In genomic region chr5:135916051-135916565, GRCm38 (mm10) we compare ENCODE assay signal across 22 mouse cellular contexts. TPM values are rescaled to one million over a fixed set of nuclear protein-coding genes. Genes with fewer than 3 reads are reported as not detected.
DNase-seq lines count a peak whose midpoint lies in the region; ATAC-seq and TF ChIP-seq lines count a peak whose summit lies in the region.
"Had no signal": no experiment of that assay in that cellular context is flagged by ENCODE, and none has a peak within 500 bp of the region (broad histone marks: within the 10 kb centered on the region; RNA-seq: fewer than 3 reads in every experiment).

No protein-coding gene starts in this region.

- no peak for DNase-seq in heart, adult 18-20 months
- DNase-seq in liver, adult 2 months (ENCODE audit: extremely low read depth, low read depth, low spot score), result no peak
- DNase-seq in Muller cell, postnatal 12 days (ENCODE audit: inconsistent ontology term), result peak; percentile 39
- DNase-seq in spleen, postnatal 10 days (ENCODE audit: low spot score in 2 of 2), result no peak
- no peak for DNase-seq in cerebellum, adult 11-12 months
- DNase-seq: embryo, embryonic 11 days; gastrocnemius, postnatal 36 days; kidney, postnatal 14 days; layer of hippocampus, adult 9-11 months; lung, adult 2 months; midbrain, embryonic 14.5 days; retina, postnatal 1 day had no signal

- no peak overlapping the region for H3K4me3 ChIP-seq in heart, embryonic 13.5 days
- H3K4me3 ChIP-seq in liver, adult 2 months (ENCODE audit: insufficient read depth, low read depth, low read length), result no peak overlapping the region
- no peak overlapping the region for H3K4me3 ChIP-seq in liver, embryonic 12.5 days
- H3K4me3 ChIP-seq in intestine, embryonic 15.5 days (replicated peaks), result no peak overlapping the region
- H3K4me3 ChIP-seq: embryonic facial prominence, embryonic 15.5 days; forebrain, embryonic 10.5 days; hindbrain, embryonic 12.5 days; limb, embryonic 12.5 days had no signal

- no peak for TF ChIP-seq CTCF in liver, adult 2 months (IDR thresholded peaks at IDR 0.05; ENCODE audit: low read depth, low read length)

- no peaks in the 10 kb centered on the region for H3K27me3 ChIP-seq in heart, embryonic 13.5 days (replicated peaks)
- no peaks in the 10 kb centered on the region for H3K27me3 ChIP-seq in liver, adult 2 months (ENCODE audit: control insufficient read depth, insufficient read depth, low read length)
- no peaks in the 10 kb centered on the region for H3K27me3 ChIP-seq in liver, embryonic 12.5 days (replicated peaks)
- no peaks in the 10 kb centered on the region for H3K27me3 ChIP-seq in intestine, embryonic 15.5 days (replicated peaks)
- H3K27me3 ChIP-seq: embryonic facial prominence, embryonic 15.5 days; hindbrain, embryonic 12.5 days; limb, embryonic 12.5 days had no signal

- ATAC-seq in heart, embryonic 13.5 days (ENCODE audit: extremely low read depth, insufficient number of reproducible peaks, low FRiP score, low TSS enrichment), result no peak
- no peak for ATAC-seq in liver, embryonic 12.5 days
- peak; percentile 63 for ATAC-seq in intestine, embryonic 15.5 days

- peaks cover 63% of the 10 kb centered on the region for H3K4me1 ChIP-seq in heart, embryonic 13.5 days
- peaks cover 29% of the 10 kb centered on the region for H3K4me1 ChIP-seq in liver, adult 2 months (ENCODE audit: control insufficient read depth, insufficient read depth, low read length)
- H3K4me1 ChIP-seq in liver, embryonic 12.5 days, result peaks cover 41% of the 10 kb centered on the region
- H3K4me1 ChIP-seq in intestine, embryonic 15.5 days (replicated peaks), result 0 out of 2 replicates have a peak, but pooled peaks cover 6% of the 10 kb centered on the region
- H3K4me1 ChIP-seq: hindbrain, embryonic 12.5 days; limb, embryonic 12.5 days had no signal

- no peak for TF ChIP-seq POLR2A in liver, adult 2 months (IDR thresholded peaks at IDR 0.05; ENCODE audit: extremely low read depth, insufficient read depth, low read length)

- peaks cover 27% of the 10 kb centered on the region; the same call in 1 of the 2 replicates for H3K79me2 ChIP-seq in liver, adult 2 months (ENCODE audit: control insufficient read depth, insufficient read depth, low read length)

- H3K27ac ChIP-seq in heart, embryonic 13.5 days (replicated peaks), result peak overlapping the region; percentile 98
- H3K27ac ChIP-seq in liver, adult 2 months (replicated peaks; ENCODE audit: insufficient read depth, low read depth, low read length), result peak overlapping the region; percentile 47
- no peak overlapping the region for H3K27ac ChIP-seq in liver, embryonic 12.5 days
- H3K27ac ChIP-seq in intestine, embryonic 15.5 days, result 0 out of 2 replicates have a peak overlapping the region, but pooled peaks have one; percentile 20
- H3K27ac ChIP-seq: embryonic facial prominence, embryonic 15.5 days; forebrain, embryonic 10.5 days; hindbrain, embryonic 12.5 days; limb, embryonic 12.5 days; macrophage had no signal

- H3K36me3 ChIP-seq in heart, embryonic 13.5 days, result peaks cover 83% of the 10 kb centered on the region
- peaks cover under 1% of the 10 kb centered on the region; the same call in 1 of the 2 replicates for H3K36me3 ChIP-seq in liver, adult 2 months (ENCODE audit: control insufficient read depth, insufficient read depth, low read length)
- peaks cover 96% of the 10 kb centered on the region for H3K36me3 ChIP-seq in liver, embryonic 12.5 days
- H3K36me3 ChIP-seq in intestine, embryonic 15.5 days, result peaks cover 31% of the 10 kb centered on the region

- H3K9me3 ChIP-seq in heart, embryonic 13.5 days, result no peaks in the 10 kb centered on the region
- no peaks in the 10 kb centered on the region for H3K9me3 ChIP-seq in liver, embryonic 12.5 days (replicated peaks)
- no peaks in the 10 kb centered on the region for H3K9me3 ChIP-seq in intestine, embryonic 15.5 days
- H3K9me3 ChIP-seq: embryonic facial prominence, embryonic 15.5 days; hindbrain, embryonic 12.5 days; limb, embryonic 12.5 days had no signal

- peak overlapping the region; percentile 40; the same call in 1 of the 2 replicates for H3K9ac ChIP-seq in heart, embryonic 13.5 days
- H3K9ac ChIP-seq in liver, adult 2 months (ENCODE audit: low read depth, low read length), result no peak overlapping the region
- no peak overlapping the region; the same call in 1 of the 2 replicates for H3K9ac ChIP-seq in liver, embryonic 12.5 days
- H3K9ac ChIP-seq in intestine, embryonic 15.5 days, result no peak overlapping the region
- H3K9ac ChIP-seq: embryonic facial prominence, embryonic 15.5 days; hindbrain, embryonic 12.5 days; limb, embryonic 12.5 days had no signal

- 63% methylated on average over 6 of the region's 6 CpGs for WGBS in heart, embryonic 13.5 days
- 46% methylated on average over 6 of the region's 6 CpGs for WGBS in liver, adult 2 months
- WGBS in liver, embryonic 12.5 days (ENCODE audit: insufficient replicate concordance), result 79% methylated on average over 6 of the region's 6 CpGs
- WGBS in intestine, embryonic 15.5 days, result 52% methylated on average over 6 of the region's 6 CpGs

- H3K4me2 ChIP-seq in heart, embryonic 13.5 days, result no peak overlapping the region
- no peak overlapping the region for H3K4me2 ChIP-seq in liver, embryonic 12.5 days
- no peak overlapping the region for H3K4me2 ChIP-seq in intestine, embryonic 15.5 days (replicated peaks)
- H3K4me2 ChIP-seq: embryonic facial prominence, embryonic 15.5 days; hindbrain, embryonic 12.5 days; limb, embryonic 12.5 days had no signal

RNA-seq across cellular contexts. Expression of gene Ywhag, which starts 18.3 kb away (rescaled TPM):
- polyA plus RNA-seq in heart, embryonic 13.5 days (2015; fragmentation: Nextera tagmentation; extraction: Ambion mirVana), result 157 and 163 TPM in 2 replicates
- total RNA-seq in heart, adult 18-20 months (2021), result 100 to 1,000 TPM; 285 to 287 TPM
- total RNA-seq in liver, adult 2 months (2014; rRNA removed), result 23.0 and 30.9 TPM in 2 replicates
- polyA plus RNA-seq in liver, adult 2 months (2012; rRNA removed), result 42.4 and 50.4 TPM in 2 replicates
- 121 and 128 TPM in 2 replicates for polyA plus RNA-seq in liver, embryonic 12.5 days (2016; fragmentation: Nextera tagmentation; extraction: Ambion mirVana)
- 151 and 154 TPM in 2 replicates for polyA plus RNA-seq in intestine, embryonic 15.5 days (2015; fragmentation: Nextera tagmentation; extraction: Ambion mirVana)

RNA-seq across cellular contexts. Expression of gene Hspb1, which starts 28.4 kb away (rescaled TPM):
- polyA plus RNA-seq in heart, embryonic 13.5 days (2015; fragmentation: Nextera tagmentation; extraction: Ambion mirVana), result 863 and 944 TPM in 2 replicates
- total RNA-seq in heart, adult 18-20 months (2021), result 100 to 1,000 TPM; 501 to 698 TPM
- total RNA-seq in liver, adult 2 months (2014; rRNA removed), result 18.9 and 19.5 TPM in 2 replicates
- 10.9 and 24.3 TPM in 2 replicates for polyA plus RNA-seq in liver, adult 2 months (2012; rRNA removed)
- 7.4 TPM in 2 replicates for polyA plus RNA-seq in liver, embryonic 12.5 days (2016; fragmentation: Nextera tagmentation; extraction: Ambion mirVana)
- polyA plus RNA-seq in intestine, embryonic 15.5 days (2015; fragmentation: Nextera tagmentation; extraction: Ambion mirVana), result 113 and 116 TPM in 2 replicates
- total RNA-seq: MEL; neutrophil, adult 5-6 weeks had no signal

RNA-seq across cellular contexts. Expression of gene Ssc4d, which starts 58.2 kb away (rescaled TPM):
- polyA plus RNA-seq in heart, embryonic 13.5 days (2015; fragmentation: Nextera tagmentation; extraction: Ambion mirVana), result 1.0 and 1.1 TPM in 2 replicates
- total RNA-seq in heart, adult 18-20 months (2021), result under 1 TPM; 0.21 to 0.40 TPM
- total RNA-seq in liver, adult 2 months (2014; rRNA removed), result 4.0 and 4.8 TPM in 2 replicates
- polyA plus RNA-seq in liver, adult 2 months (2012; rRNA removed), result 5.8 and 6.5 TPM in 2 replicates
- 2.0 TPM in 2 replicates for polyA plus RNA-seq in liver, embryonic 12.5 days (2016; fragmentation: Nextera tagmentation; extraction: Ambion mirVana)
- polyA plus RNA-seq in intestine, embryonic 15.5 days (2015; fragmentation: Nextera tagmentation; extraction: Ambion mirVana), result 2.5 and 2.9 TPM in 2 replicates
